Mouse (Mus musculus) MEL (cell line): Measurements from ENCODE around the gene Arfip1. TPM values are rescaled to one million over a fixed set of nuclear protein-coding genes. Genes with fewer than 3 reads are reported as not detected.

ENCODE experiments used
- DNase-seq: peaks from one replicate; pipeline ENCODE4 v3.0.0; 2011; ENCODE audit warnings: low read depth, low spot score
- H3K27ac ChIP-seq: 2 replicates; pipeline ENCODE4 v1.5.1; 2012; ENCODE audit warnings: low read depth, mild to moderate bottlenecking, control low read depth, low read length, moderate library complexity; ENCODE audit not compliant: control insufficient read depth
- H3K27me3 ChIP-seq, 2 experiments: fragments of 150-350 bp in 1 of 2; sonication (generic) in 1 of 2; 2 replicates each; pipeline ENCODE4 v1.6.1; 2012; ENCODE audit warnings: low read length in 2 of 2, mild to moderate bottlenecking in 2 of 2, improper control_type of control experiment in 1 of 2, moderate library complexity in 1 of 2; ENCODE audit not compliant: insufficient read depth in 2 of 2, control insufficient read depth in 1 of 2
- H3K36me3 ChIP-seq, 2 experiments: 2 replicates each; pipeline ENCODE4 v1.6.1; 2012 to 2014; ENCODE audit warnings: low read length in 2 of 2, improper control_type of control experiment in 1 of 2, inconsistent platforms in 1 of 2, mild to moderate bottlenecking in 1 of 2; ENCODE audit not compliant: insufficient read depth in 2 of 2, control insufficient read depth in 1 of 2
- H3K4me1 ChIP-seq, 2 experiments: fragments of 150-350 bp in 1 of 2; sonication (generic) in 1 of 2; 2 replicates each; pipeline ENCODE4 v1.6.1; 2012; ENCODE audit warnings: low read length in 2 of 2, improper control_type of control experiment in 1 of 2, mild to moderate bottlenecking in 1 of 2; ENCODE audit not compliant: insufficient read depth in 2 of 2, control insufficient read depth in 1 of 2
- H3K4me3 ChIP-seq, 2 experiments: fragments of 150-350 bp in 1 of 2; sonication (generic) in 1 of 2; 2 replicates each; pipeline ENCODE4 v1.5.1; 2012; ENCODE audit warnings: low read depth in 2 of 2, low read length in 2 of 2, mild to moderate bottlenecking in 2 of 2, moderate library complexity in 2 of 2, control low read depth in 1 of 2, improper control_type of control experiment in 1 of 2; ENCODE audit not compliant: control insufficient read depth in 1 of 2, insufficient read depth in 1 of 2
- H3K79me2 ChIP-seq: 2 replicates; pipeline ENCODE4 v1.6.1; 2012; ENCODE audit warnings: mild to moderate bottlenecking, low read length, moderate library complexity; ENCODE audit not compliant: control insufficient read depth, poor library complexity, insufficient read depth
- H3K9ac ChIP-seq: 2 replicates; pipeline ENCODE4 v1.6.1; 2012; ENCODE audit warnings: low read depth, mild to moderate bottlenecking, control low read depth, low read length, moderate library complexity; ENCODE audit not compliant: control insufficient read depth, poor library complexity, severe bottlenecking
- H3K9me3 ChIP-seq: fragments of 150-350 bp; sonication (generic); replicated peaks from 2 replicates; pipeline ENCODE4 v1.6.1; 2012; ENCODE audit warnings: mild to moderate bottlenecking, low read length, improper control_type of control experiment, moderate library complexity; ENCODE audit not compliant: insufficient read depth
- BHLHE40 ChIP-seq: IDR thresholded peaks from 2 replicates; pipeline ENCODE4 v1.6.1; 2012; ENCODE audit warnings: low read depth, mild to moderate bottlenecking, inconsistent platforms, low read length, improper control_type of control experiment, borderline replicate concordance
- CHD1 ChIP-seq: IDR thresholded peaks from 2 replicates; pipeline ENCODE4 v1.6.1; 2012; ENCODE audit warnings: low read depth, mild to moderate bottlenecking, inconsistent platforms, low read length, improper control_type of control experiment
- CHD2 ChIP-seq: IDR thresholded peaks from 2 replicates; pipeline ENCODE4 v1.6.1; 2011; ENCODE audit warnings: low read length, improper control_type of control experiment
- CTCF ChIP-seq, 3 experiments: IDR thresholded peaks in 2 of 3; conservative IDR thresholded peaks in 1 of 3; 2 replicates each; pipeline ENCODE4 v1.5.1; 2011 to 2012; ENCODE audit warnings: low read length in 3 of 3, low read depth in 2 of 3, mild to moderate bottlenecking in 2 of 3, improper control_type of control experiment in 1 of 3, inconsistent platforms in 1 of 3, mixed read lengths in 1 of 3, moderate library complexity in 1 of 3; ENCODE audit not compliant: control insufficient read depth in 1 of 3, insufficient read depth in 1 of 3, poor library complexity in 1 of 3, severe bottlenecking in 1 of 3
- E2F4 ChIP-seq: IDR thresholded peaks from 2 replicates; pipeline ENCODE4 v1.6.1; 2011; ENCODE audit warnings: low read depth, low read length, improper control_type of control experiment, borderline replicate concordance
- ELF1 ChIP-seq: IDR thresholded peaks from 2 replicates; pipeline ENCODE4 v1.6.1; 2014; ENCODE audit warnings: low read depth, mild to moderate bottlenecking, inconsistent platforms, low read length, improper control_type of control experiment, moderate library complexity
- EP300 ChIP-seq, 2 experiments: IDR thresholded peaks; 2 replicates each; pipeline ENCODE4 v1.6.1; 2011; ENCODE audit warnings: improper control_type of control experiment in 2 of 2, low read length in 2 of 2, low read depth in 1 of 2, mild to moderate bottlenecking in 1 of 2
- ETS1 ChIP-seq: IDR thresholded peaks from 2 replicates; pipeline ENCODE4 v1.6.1; 2012; ENCODE audit warnings: low read depth, mild to moderate bottlenecking, inconsistent platforms, low read length, improper control_type of control experiment, moderate library complexity
- GABPA ChIP-seq: IDR thresholded peaks from 2 replicates; pipeline ENCODE4 v1.6.1; 2012; ENCODE audit warnings: low read depth, mild to moderate bottlenecking, inconsistent platforms, low read length, improper control_type of control experiment, moderate library complexity
- GATA1 ChIP-seq: IDR thresholded peaks from 2 replicates; pipeline ENCODE4 v1.6.1; 2011; ENCODE audit warnings: low read depth, low read length, improper control_type of control experiment
- HCFC1 ChIP-seq: IDR thresholded peaks from 2 replicates; pipeline ENCODE4 v1.6.1; 2012; ENCODE audit warnings: low read depth, mild to moderate bottlenecking, inconsistent platforms, low read length, improper control_type of control experiment, moderate library complexity
- JUND ChIP-seq: IDR thresholded peaks from 2 replicates; pipeline ENCODE4 v1.6.1; 2011; ENCODE audit warnings: low read depth, mild to moderate bottlenecking, improper control_type of control experiment, low read length
- KAT2A ChIP-seq: conservative IDR thresholded peaks from 2 replicates; pipeline ENCODE4 v1.6.1; 2012; ENCODE audit warnings: low read depth, low read length, improper control_type of control experiment, inconsistent platforms
- MAFK ChIP-seq: IDR thresholded peaks from 2 replicates; pipeline ENCODE4 v1.6.1; 2011; ENCODE audit warnings: low read depth, mild to moderate bottlenecking, low read length, improper control_type of control experiment, borderline replicate concordance
- MAX ChIP-seq: IDR thresholded peaks from 2 replicates; pipeline ENCODE4 v1.6.1; 2011; ENCODE audit warnings: low read length, improper control_type of control experiment
- MEF2A ChIP-seq: IDR thresholded peaks from 2 replicates; pipeline ENCODE4 v1.6.1; 2014; ENCODE audit warnings: low read depth, mild to moderate bottlenecking, inconsistent platforms, low read length, improper control_type of control experiment; ENCODE audit not compliant: poor library complexity, insufficient replicate concordance, severe bottlenecking; ENCODE audit errors: extremely low read depth
- MXI1 ChIP-seq: IDR thresholded peaks from 2 replicates; pipeline ENCODE4 v1.6.1; 2011; ENCODE audit warnings: mild to moderate bottlenecking, low read depth, low read length, improper control_type of control experiment
- MYB ChIP-seq: IDR thresholded peaks from 2 replicates; pipeline ENCODE4 v1.6.1; 2011; ENCODE audit warnings: mild to moderate bottlenecking, low read depth, low read length, improper control_type of control experiment
- MYC ChIP-seq: IDR thresholded peaks from 2 replicates; pipeline ENCODE4 v1.6.1; 2011; ENCODE audit warnings: low read depth, mild to moderate bottlenecking, low read length, improper control_type of control experiment, moderate library complexity
- NRF1 ChIP-seq: IDR thresholded peaks from 2 replicates; pipeline ENCODE4 v1.6.1; 2014; ENCODE audit warnings: low read depth, mild to moderate bottlenecking, inconsistent platforms, low read length, improper control_type of control experiment, moderate library complexity; ENCODE audit not compliant: poor library complexity, insufficient read depth, severe bottlenecking
- POLR2A ChIP-seq, 2 experiments: IDR thresholded peaks; 2 replicates each; pipeline ENCODE4 v1.6.1; 2011 to 2012; ENCODE audit warnings: low read length in 2 of 2, mild to moderate bottlenecking in 2 of 2, control low read depth in 1 of 2, improper control_type of control experiment in 1 of 2, low read depth in 1 of 2, moderate library complexity in 1 of 2; ENCODE audit not compliant: control insufficient read depth in 1 of 2, insufficient read depth in 1 of 2, poor library complexity in 1 of 2
- POLR2AphosphoS2 ChIP-seq: IDR thresholded peaks from 2 replicates; pipeline ENCODE4 v1.6.1; 2011; ENCODE audit warnings: low read length, improper control_type of control experiment
- POLR2AphosphoS5 ChIP-seq: IDR thresholded peaks from 2 replicates; pipeline ENCODE4 v1.6.1; 2012; ENCODE audit warnings: low read depth, borderline replicate concordance, mild to moderate bottlenecking, inconsistent platforms, low read length, moderate library complexity, mixed read lengths
- RAD21 ChIP-seq: IDR thresholded peaks from 2 replicates; pipeline ENCODE4 v1.6.1; 2011; ENCODE audit warnings: mild to moderate bottlenecking, low read depth, low read length, improper control_type of control experiment
- RCOR1 ChIP-seq: IDR thresholded peaks from 2 replicates; pipeline ENCODE4 v1.6.1; 2012; ENCODE audit warnings: low read depth, mild to moderate bottlenecking, inconsistent platforms, low read length, improper control_type of control experiment
- SIN3A ChIP-seq: IDR thresholded peaks from 2 replicates; pipeline ENCODE4 v1.6.1; 2012; ENCODE audit warnings: low read length, improper control_type of control experiment, inconsistent platforms
- SMC3 ChIP-seq: IDR thresholded peaks from 2 replicates; pipeline ENCODE4 v1.6.1; 2011; ENCODE audit warnings: low read depth, low read length, improper control_type of control experiment
- TAL1 ChIP-seq: IDR thresholded peaks from 2 replicates; pipeline ENCODE4 v1.6.1; 2012; ENCODE audit warnings: mild to moderate bottlenecking, inconsistent platforms, low read length, moderate library complexity, mixed read lengths
- TBP ChIP-seq: IDR thresholded peaks from 2 replicates; pipeline ENCODE4 v1.8.0; 2011; ENCODE audit warnings: low read depth, low read length, improper control_type of control experiment
- TCF12 ChIP-seq: IDR thresholded peaks from 2 replicates; pipeline ENCODE4 v1.6.1; 2014; ENCODE audit warnings: low read depth, mild to moderate bottlenecking, inconsistent platforms, low read length, improper control_type of control experiment, moderate library complexity
- UBTF ChIP-seq: IDR thresholded peaks from 2 replicates; pipeline ENCODE4 v1.6.1; 2012; ENCODE audit warnings: low read depth, mild to moderate bottlenecking, inconsistent platforms, low read length, improper control_type of control experiment, moderate library complexity, borderline replicate concordance; ENCODE audit not compliant: insufficient read depth
- USF1 ChIP-seq: IDR thresholded peaks from 2 replicates; pipeline ENCODE4 v1.6.1; 2014; ENCODE audit warnings: low read depth, mild to moderate bottlenecking, inconsistent platforms, low read length, improper control_type of control experiment, moderate library complexity
- USF2 ChIP-seq, 2 experiments: IDR thresholded peaks; 2 replicates each; pipeline ENCODE4 v1.6.1; 2011 to 2012; ENCODE audit warnings: improper control_type of control experiment in 2 of 2, low read length in 2 of 2, borderline replicate concordance in 1 of 2, inconsistent platforms in 1 of 2, low read depth in 1 of 2, mild to moderate bottlenecking in 1 of 2; ENCODE audit not compliant: insufficient read depth in 1 of 2
- ZC3H11A ChIP-seq: IDR thresholded peaks from 2 replicates; pipeline ENCODE4 v1.6.1; 2012; ENCODE audit warnings: low read depth, mild to moderate bottlenecking, inconsistent platforms, low read length, improper control_type of control experiment
- ZNF384 ChIP-seq: IDR thresholded peaks from 2 replicates; pipeline ENCODE4 v1.6.1; 2012; ENCODE audit warnings: low read depth, mild to moderate bottlenecking, inconsistent platforms, low read length, improper control_type of control experiment
- polyA plus RNA-seq, 2 experiments: library from polyadenylated mRNA; stranded (reverse) in 1 of 2; unstranded in 1 of 2; fragments of >175 nt in 1 of 2; fragments of >200 nt in 1 of 2; gene quantifications; 2 replicates each; pipeline versions ENCODE4 v1.2.1 to v1.2.4; 2012; ENCODE audit warnings: low replicate concordance in 2 of 2, low read depth in 1 of 2; ENCODE audit not compliant: insufficient read length in 2 of 2, insufficient read depth in 1 of 2, missing spikeins in 1 of 2
- total RNA-seq: library from RNA; depleted of rRNA; stranded (reverse); fragments of 300-350 nt; gene quantifications from 2 replicates; pipeline ENCODE4 v1.2.3, GENCODE M21; 2012; rRNA removed

Arfip1 gene
- total RNA-seq (12.5 and 14.8 TPM in 2 replicates), polyA plus RNA-seq (10 to 100 TPM in 1 of 2 experiments, not detected in 1; 15.4 TPM)

DNA sequence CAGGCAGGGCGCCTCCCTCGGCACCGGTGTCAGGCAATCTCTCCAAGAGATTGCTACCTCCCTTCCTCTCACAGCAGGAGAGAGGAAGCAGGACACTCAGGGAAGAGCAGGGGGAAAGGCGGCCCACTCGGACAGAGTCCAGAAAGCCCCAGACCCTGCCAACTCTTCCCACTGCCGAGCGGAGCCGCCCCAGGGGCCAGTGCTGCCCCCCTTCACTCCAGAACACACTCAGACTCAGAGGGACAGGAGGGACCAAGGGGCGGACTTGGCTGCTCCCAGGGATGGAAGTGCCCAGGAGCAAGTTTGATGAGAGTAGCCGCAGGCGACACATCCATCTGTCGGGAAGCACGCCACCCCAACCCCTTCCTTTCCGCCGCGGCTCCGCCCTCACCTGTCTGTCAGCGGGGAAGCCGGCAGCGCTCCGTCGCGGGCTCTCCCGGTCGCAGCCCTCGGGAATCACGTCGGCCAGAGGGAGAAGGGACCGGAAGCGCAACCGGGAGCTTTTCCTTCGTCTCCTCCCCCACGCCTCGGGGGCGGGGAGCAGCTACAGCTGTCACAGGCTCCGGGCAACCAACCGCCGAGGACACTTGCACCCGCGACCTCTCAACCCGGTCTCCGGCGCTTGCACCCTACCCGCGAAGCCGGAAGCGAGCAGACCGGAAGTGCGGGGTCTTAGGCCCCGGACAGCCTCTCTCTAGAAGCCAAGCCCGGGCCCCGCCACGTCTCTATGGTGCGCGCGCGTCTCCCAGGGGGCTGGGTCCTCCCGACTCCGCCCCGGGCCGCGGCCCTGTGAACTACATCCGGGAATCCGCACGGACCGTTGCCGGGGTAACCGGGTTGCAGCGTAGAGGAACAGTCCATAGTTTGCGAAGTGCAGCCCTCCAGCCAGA lies at the start of gene Arfip1:
Gene Arfip1 (minus strand): TSS at position 603 of the 890 bp plus-strand sequence.
- H3K27me3 ChIP-seq: peaks cover 0 to 2% of the 10 kb centered on the region in 2 experiments; a peak in 1 of 4 replicates
- peak within 1 kb of the TSS; percentile 79 for H3K9ac ChIP-seq
- peak within 1 kb of the TSS; percentile 18; the same call in 1 of the 2 replicates for H3K27ac ChIP-seq
- H3K36me3 ChIP-seq: peaks cover 0 to 36% of the 10 kb centered on the region in 2 experiments; a peak in 2 of 4 replicates
- H3K4me3 ChIP-seq: peak within 1 kb of the TSS; percentile 81 to 95
- H3K9me3 ChIP-seq: no peaks in the 10 kb centered on the region
- DNase-seq: peak; percentile 95
- peaks cover 3 to 16% of the 10 kb centered on the region in 2 experiments for H3K4me1 ChIP-seq
- peaks cover 10% of the 10 kb centered on the region for H3K79me2 ChIP-seq
- TF ChIP-seq ZC3H11A (no peak), USF2 (IDR thresholded peaks at IDR 0.05; ENCODE audit: borderline replicate concordance in 1 of 2, insufficient read depth in 1 of 2, low read depth in 1 of 2, low read length in 2 of 2) (no peak), SIN3A (no peak; the same call in 1 of the 2 replicates), RAD21 (no peak), HCFC1 (peak; percentile 76), MAX (no peak; the same call in 1 of the 2 replicates), NRF1 (peak; percentile 67), POLR2A (IDR thresholded peaks at IDR 0.05; ENCODE audit: control insufficient read depth in 1 of 2, insufficient read depth in 1 of 2, low read depth in 1 of 2, low read length in 2 of 2, poor library complexity in 1 of 2) (peak; percentile 5 to 59; a peak in 1 of 4 replicates), MYB (no peak), MYC (no peak), GABPA (no peak), MXI1 (peak; percentile 83), CTCF (IDR thresholded peaks at IDR 0.05 in 2 of 3, conservative IDR thresholded peaks at IDR 0.05 in 1 of 3; ENCODE audit: control insufficient read depth in 1 of 3, insufficient read depth in 1 of 3, low read depth in 2 of 3, low read length in 3 of 3, poor library complexity in 1 of 3, severe bottlenecking in 1 of 3) (no peak), MAFK (no peak), SMC3 (no peak), JUND (no peak), ETS1 (no peak), TAL1 (no peak), CHD2 (no peak), UBTF (no peak), TBP (no peak), BHLHE40 (no peak), GATA1 (no peak), ELF1 (peak; percentile 72), POLR2AphosphoS5 (no peak), CHD1 (no peak), E2F4 (no peak), RCOR1 (no peak; the same call in 1 of the 2 replicates), USF1 (no peak), POLR2AphosphoS2 (no peak), ZNF384 (no peak), MEF2A (no peak), TCF12 (no peak), EP300 (IDR thresholded peaks at IDR 0.05; ENCODE audit: low read depth in 1 of 2, low read length in 2 of 2) (no peak), KAT2A (no peak; the same call in 1 of the 2 replicates)
